Mouse (Mus musculus) left cerebral cortex, adult 18-20 months (tissue): Measurements from ENCODE around the gene Prickle4. TPM values are rescaled to one million over a fixed set of nuclear protein-coding genes. Genes with fewer than 3 reads are reported as not detected.
A peak's percentile ranks its signal among the peaks of the same experiment; 100 is the strongest.

Experiments
- DNase-seq, 2 experiments: peaks; one replicate each; pipeline ENCODE4 v3.0.0; 2021 to 2022; ENCODE audit warnings: low spot score in 2 of 2, mixed read lengths in 1 of 2
- long read RNA-seq, 2 experiments: library from polyadenylated mRNA; stranded (forward); transcript quantifications; one replicate each; pipeline ENCODE4 v2.0.0; 2021
- total RNA-seq, 2 experiments: library from RNA; stranded (reverse); gene quantifications; 2 replicates each; pipeline ENCODE4 v1.2.3; 2021

The Prickle4 gene
- 1 to 10 TPM; 2.5 to 4.5 TPM for total RNA-seq
- long read RNA-seq, experiment 1, partial matches to known transcripts = 0 of 4 reads
- long read RNA-seq, experiment 1, other reads (novel, unspliced or antisense) = 4 of 4 reads
- long read RNA-seq, experiment 2, partial matches to known transcripts = 0 of 8 reads
- long read RNA-seq, experiment 2, other reads (novel, unspliced or antisense) = 8 of 8 reads

DNA sequence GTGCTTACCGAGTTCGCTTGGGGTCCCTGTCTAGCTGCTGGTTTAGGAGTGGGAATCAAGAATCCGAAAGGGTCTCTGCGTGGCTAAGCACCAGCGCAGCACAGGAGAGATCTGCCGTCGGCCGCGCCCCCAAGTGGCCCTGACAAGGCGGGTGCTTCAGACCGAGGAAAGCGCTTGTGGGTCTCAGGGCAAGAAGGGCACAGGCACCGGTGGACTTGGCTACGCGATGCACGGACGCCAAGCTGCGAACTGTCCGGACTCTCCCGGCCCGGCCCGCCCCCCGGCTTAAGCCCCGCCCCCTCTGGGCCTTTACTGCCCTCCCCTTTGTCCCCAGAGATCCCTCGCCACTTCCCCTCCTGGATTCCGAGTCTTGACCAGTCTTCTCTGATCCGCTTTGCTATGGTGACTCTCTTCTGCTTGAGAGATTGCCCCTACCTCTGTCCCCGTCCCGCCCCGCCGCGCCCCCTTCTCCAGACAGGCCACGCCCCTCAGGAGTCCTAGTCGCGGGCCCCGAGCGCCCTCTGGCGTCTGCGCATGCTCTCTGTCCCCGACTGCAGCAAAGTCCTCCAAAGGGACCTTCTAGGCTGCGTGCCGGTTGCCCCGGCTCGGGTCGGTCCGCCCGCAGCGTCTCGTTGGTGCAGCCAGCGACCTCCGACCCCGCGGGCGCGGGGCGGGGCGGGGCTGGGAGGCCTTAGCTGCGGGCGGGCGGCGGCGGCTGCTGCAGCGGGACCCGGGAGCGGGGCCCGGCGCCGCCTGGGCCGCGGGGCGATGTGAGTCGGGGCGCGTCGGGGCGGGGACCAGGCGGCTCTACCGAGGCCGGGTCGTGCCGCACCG lies at the start of gene Prickle4:
Prickle4 (minus strand) TSS at position 234 of the 834 bp plus-strand sequence.
- DNase-seq = peak; percentile 96 to 98

- DNase-seq = no peak
These were observed 49.5 kb upstream of the Prickle4 start for GRCm38 (mm10) chr17:47744086-47744485.

GRCm38 (mm10) chr17:47742991-47743734 lies 48.6 kb upstream of the Prickle4 start:
- DNase-seq = no peak

- DNase-seq = no peak
These were observed 45.6 kb upstream of the Prickle4 start for GRCm38 (mm10) chr17:47740186-47740585.

DNA sequence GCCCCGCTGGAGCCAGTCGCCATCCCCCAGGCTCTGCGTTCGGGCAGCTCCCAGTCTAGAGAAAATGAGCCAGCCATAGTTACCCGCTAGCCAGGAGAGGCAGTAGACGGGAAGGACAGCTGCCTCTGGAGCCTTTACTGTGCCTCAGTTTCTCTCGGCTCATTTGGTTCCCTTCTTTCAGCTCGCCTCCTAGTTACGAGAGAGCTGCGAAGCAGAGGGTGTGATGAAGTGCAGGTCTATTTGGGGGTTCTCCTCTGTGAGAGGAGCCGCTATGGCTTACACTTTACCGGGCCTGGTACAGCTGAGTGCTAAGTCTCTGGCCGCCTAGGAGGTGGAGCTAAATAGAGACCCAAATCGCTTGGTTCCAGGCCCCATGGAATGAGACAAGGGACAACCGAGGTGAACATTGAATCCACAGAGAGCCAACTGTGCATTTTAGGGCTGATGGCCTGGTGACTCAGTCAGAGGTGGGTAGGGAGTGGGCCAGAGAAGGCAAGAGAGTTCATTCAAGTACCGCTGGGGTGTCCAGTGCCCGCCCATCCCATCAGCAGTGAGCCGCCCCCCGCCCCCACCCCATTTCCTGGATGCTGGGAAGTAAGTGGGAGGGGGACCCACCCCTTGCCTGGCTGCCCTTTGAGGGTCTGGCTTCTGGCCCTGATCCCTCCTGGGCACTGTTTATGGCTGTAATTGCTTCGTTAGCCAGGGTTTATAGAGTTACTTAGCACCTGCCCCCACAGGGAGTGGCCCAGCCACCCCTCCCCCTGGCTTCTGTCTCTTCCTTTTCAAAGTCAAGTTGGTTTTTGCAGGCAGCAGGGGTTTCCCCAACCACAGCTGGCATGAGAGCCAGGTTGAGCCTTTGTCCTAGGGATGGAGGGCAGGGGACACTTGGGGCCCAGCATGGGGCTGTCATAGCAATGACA lies 44.6 kb upstream of the Prickle4 start:
- no peak for DNase-seq

GRCm38 (mm10) chr17:47738066-47738878 lies 43.7 kb upstream of the Prickle4 start:
- DNase-seq = no peak

GRCm38 (mm10) chr17:47737271-47738065 lies 42.9 kb upstream of the Prickle4 start:
- peak; percentile 58 to 63 for DNase-seq

- peak; percentile 97 to 98 for DNase-seq
These were observed 42.3 kb upstream of the Prickle4 start, which contains the start of gene Tfeb for GRCm38 (mm10) chr17:47736856-47737255. TSS of gene Tfeb (plus strand) at chr17:47737030.

DNA sequence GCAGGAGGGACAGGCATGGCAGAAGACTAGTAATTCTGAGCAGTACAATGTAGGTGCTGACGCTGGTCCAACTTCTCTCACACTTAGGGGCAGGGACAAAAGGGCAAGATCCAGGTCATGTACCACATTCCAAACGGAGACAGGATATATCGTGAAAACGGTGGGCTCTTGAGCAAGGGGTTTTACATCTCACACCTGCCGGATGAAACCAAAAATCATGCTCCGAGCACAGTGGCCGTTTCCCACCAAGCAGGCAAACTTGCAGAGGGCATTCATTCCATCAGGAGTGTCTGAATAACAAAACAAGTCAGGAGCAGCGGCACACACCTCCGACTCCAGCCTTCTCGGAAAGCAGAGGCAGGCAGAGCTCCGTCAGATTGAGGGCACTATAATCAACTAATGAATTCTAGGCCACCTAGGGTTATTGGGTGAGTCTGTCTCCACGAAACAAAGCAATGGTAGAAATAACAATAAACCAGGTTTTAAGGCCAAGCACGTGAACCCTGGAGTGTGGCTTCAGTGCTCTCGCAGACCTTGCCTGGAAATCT lies 41.1 kb upstream of the Prickle4 start:
- no peak for DNase-seq

DNA sequence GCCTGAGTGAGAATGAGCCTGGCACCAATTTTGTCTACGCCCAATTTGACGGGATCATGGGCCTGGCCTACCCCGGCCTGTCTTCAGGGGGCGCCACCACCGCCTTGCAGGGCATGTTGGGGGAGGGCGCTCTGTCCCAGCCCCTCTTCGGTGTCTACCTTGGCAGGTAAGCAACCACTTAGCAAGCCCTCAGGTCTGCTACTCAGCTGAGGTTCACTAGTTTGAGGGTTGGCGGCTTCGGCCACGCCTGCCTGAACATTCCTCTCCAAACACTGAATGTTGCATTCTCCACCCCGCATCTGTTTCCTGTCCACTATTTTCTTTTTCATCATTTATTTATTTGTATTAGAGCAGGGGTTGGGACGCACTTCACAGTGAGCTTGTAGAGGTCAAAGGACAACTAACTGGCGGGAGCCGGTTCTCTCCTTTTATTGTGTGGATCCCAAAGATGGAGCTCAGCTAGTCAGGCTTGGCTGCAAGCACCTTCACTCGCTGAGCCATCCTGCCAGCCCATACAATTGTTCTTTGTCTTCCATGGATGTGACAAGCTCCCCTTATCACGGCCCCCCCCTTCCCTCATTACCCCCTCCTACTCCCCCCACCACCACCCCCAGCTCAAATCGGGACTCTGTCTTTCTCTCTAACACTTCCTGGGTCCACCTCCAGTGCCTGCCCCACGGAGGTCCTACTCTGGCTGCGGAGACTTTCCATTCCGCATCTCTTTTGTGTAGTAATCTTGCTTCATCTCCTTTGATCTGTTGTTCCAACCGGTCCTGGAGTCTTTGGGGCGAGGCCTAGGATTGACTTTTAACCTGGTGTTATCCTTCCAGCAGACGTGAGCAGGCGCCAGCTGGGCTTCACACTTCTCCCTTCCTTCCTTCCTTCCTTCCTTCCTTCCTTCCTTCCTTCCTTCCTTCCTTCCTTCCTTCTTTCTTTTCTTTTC lies 36.4 kb upstream of the Prickle4 start:
- no peak for DNase-seq

- no peak for DNase-seq
These were observed 32.0 kb upstream of the Prickle4 start, which contains the start of gene Pgc for GRCm38 (mm10) chr17:47726566-47726965. TSS of gene Pgc (plus strand) at chr17:47726842.

- DNase-seq = no peak
These were observed 26.6 kb upstream of the Prickle4 start for GRCm38 (mm10) chr17:47721183-47721582.

DNA sequence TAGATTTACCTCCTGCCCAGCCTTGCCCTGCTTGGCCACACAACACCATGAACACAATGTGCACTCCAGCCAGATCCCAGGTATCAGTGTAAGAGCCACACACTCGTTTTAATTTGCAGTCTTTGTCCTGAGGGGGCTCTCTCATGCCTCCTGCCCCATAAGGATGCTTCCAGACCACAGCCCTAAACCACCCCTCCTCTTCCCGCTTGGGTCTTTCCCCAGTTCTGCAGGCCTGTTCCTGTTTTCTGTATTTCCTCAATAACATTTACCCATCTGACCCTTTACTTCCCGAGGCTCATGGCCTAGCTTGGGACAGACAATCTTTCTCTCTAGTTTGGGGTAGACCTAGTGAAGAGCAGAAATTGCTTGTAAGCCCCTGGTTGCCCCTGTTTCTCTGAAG lies 20.5 kb upstream of the Prickle4 start:
- no peak for DNase-seq

DNA sequence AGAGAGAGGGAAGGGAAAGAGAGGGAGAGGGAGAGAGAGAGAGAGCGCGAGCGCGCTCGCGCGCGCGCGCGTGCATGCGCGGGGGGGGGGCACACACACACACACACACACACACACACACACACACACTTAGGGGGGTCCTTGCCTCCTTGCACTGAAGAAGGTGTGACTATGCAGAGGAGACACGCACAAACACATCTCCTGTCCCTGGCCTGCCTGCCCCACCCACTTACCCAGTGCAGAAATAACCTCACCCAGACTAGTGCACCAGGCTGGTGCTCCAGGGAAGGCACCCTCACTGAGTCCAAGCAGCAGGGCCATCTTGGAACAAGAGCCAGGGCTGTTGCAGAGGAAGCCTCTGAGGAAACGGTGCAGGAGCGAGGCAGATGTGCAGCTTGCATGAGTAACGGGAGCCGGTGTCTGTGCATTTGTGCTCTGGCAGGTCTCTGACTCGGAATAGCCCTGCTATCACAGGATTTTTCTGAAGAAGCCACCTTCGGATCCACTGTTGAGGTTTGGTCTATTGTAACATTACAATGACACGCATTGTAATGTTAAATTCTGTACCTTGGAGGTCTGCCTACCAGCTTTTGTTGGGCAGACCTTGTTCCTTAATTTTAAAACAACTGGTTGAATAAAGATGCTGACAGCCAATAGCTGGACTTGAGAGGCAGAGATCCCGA lies 18.5 kb upstream of the Prickle4 start:
- DNase-seq = no peak

DNA sequence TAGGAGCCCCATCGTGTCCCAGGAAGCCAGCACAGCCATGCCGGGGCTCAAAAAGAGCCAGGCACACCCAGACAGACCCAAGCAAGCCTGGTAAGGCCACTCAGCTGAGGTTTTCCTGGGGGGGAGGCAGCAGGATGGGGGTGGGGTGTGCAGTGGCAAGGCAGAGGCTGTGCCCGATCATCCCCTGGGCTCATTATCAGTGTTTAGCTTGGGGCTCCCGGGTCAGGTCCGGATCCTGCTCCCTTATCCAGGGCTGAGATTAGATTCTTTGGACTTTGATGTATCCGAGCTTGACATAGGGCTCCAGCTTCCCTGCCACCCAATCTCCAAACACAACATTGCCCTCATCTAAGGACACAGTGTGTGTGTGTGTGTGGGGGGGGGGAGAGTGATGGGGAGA lies 17.3 kb upstream of the Prickle4 start:
- DNase-seq = no peak

DNA sequence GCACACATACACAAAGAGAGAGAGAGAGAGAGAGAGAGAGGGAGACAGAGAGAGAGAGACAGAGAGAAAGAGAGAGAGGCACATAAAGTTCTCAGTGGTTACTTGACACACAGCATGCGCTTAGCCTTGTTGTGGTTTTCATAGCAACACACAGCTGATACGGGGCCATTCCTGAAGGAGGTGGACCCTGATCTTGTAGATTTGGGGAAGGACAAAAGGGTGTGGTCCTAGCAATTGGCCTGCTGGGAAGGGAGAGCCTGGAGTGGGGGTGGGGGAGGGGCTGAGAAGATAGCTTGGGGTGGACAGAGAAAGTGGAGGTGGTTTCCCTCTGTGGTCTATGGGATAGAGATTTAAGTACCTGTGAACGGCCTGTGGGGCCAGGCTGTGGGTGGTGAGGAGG lies 15.5 kb upstream of the Prickle4 start:
- DNase-seq = no peak

- DNase-seq = no peak
These were observed 14.4 kb upstream of the Prickle4 start for GRCm38 (mm10) chr17:47708972-47709371.
